Mouse (Mus musculus): ENCODE measurements at regions not wholly inside any gene's neighbourhood (a gene's known extent, or its start where the extent isn't known, plus 50 kb on each side); places are given as distances from the start of the nearest gene placed in this dataset.

DNA sequence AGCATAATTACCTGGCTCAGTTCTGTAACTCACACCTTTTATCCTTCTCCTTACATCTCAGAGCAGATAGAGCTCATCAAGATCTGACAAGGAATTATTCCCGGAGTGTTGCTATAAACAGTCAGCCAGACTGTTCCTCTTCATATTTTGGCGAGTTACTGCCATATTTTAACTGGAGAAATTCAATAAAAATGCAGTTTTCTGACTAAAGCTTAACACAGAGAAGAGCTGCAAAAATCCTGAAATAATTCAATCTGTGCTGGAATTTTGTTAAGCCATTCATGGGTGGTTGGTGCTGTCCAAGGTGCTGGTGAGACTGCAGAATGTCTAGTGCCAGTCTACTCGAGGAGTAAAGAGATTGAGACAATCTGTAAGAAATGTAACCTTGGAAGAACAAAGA, 512.6 kb downstream of the Tm4sf1 start:
- peak; percentile 82 for DNase-seq (ENCODE audit: low read depth)

DNA sequence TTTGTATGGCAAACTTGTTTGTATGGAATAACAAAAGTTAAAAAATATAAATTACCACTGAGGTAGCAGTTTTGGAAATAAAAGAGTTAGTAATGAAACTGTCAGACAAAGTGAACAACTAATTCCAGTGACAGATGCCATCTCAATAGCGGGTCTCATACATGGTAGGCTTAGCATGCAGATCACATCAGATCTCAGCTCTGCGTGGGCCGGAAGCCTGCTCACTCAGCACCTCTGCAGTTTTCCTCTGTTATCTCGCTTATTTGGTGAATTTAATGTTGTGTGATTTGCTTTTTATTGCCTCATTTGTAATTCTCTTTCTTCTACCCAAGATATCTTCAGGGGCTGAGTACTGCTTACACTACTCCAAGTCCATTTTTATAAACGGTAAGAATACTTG, 527.9 kb downstream of the Tm4sf1 start:
- no peak for DNase-seq (ENCODE audit: low read depth)

- DNase-seq (ENCODE audit: low read depth): no peak
Observed at GRCm38 (mm10) chr3:56770225-56770624, 531.6 kb downstream of the Tm4sf1 start.

DNA sequence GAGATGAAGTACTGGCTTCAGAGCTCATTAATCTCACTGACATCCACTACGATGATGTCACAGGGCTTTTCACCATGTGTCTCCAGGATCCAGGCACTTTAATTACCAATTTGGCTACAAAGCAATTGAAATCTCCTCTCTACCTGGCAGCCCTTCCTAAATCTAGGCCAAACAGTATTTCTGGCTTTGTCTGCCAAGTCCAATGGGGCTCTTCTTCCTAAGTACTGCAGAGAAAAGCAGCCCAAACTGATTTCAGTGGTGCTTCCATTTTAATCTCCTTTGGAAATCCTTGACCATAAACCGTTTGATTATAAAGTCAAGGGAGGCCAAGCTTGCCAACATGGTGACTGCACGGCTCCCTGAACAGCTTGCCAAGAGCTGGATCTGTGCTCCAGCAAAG, 534.7 kb downstream of the Tm4sf1 start:
- DNase-seq (ENCODE audit: low read depth): no peak

DNA sequence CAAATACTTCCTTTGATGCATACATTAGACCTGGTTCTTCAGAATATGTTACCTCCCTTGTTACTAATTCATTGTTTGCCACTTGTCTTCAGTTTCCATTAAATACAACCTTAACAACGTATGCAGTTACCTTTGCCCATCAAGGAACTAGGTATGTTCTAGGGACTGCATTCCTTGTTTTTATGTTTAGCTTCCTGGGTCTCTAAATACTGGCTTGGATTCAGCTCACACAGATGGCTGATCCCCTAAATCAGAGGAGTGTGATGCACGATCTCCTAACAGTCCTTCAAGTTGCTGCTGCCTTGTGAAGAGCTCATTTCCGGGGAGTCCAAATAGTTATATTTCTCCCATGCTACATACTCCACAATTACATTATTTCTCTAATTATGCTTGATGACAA, 537.5 kb downstream of the Tm4sf1 start:
- DNase-seq (ENCODE audit: low read depth): no peak

GRCm38 (mm10) chr3:56763896-56764295, 537.9 kb downstream of the Tm4sf1 start:
- no peak for DNase-seq (ENCODE audit: low read depth)

GRCm38 (mm10) chr3:56753654-56754053, 548.1 kb downstream of the Tm4sf1 start:
- peak; percentile 33 for DNase-seq (ENCODE audit: low read depth)

- peak; percentile 7 for DNase-seq (ENCODE audit: low read depth)
Observed at GRCm38 (mm10) chr3:56751926-56752325, 549.9 kb downstream of the Tm4sf1 start.

DNA sequence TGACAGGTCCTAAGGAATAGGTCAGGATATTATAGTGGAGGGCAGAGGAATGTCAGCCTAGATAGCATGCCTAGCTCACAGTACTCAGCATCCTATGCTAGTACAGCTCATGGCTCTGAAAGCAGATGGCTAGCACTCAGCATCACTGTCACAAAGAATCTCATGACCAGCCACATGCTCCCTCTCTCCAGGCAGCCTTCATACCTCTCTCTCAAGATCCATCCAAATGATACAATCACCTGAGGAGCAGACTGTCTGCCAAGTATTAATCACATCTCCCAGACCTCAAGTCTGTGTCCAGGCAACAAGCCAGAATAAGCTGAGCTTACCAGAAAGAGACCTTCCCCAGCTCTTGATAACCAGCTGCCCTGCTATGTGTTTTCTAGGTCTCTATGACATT, 557.4 kb upstream of the Nbea start:
- DNase-seq (ENCODE audit: low read depth): no peak

- no peak for DNase-seq (ENCODE audit: low read depth)
Observed at GRCm38 (mm10) chr3:56739451-56739850, 556.0 kb upstream of the Nbea start.

- no peak for DNase-seq (ENCODE audit: low read depth)
Observed at GRCm38 (mm10) chr3:56730849-56731248, 547.3 kb upstream of the Nbea start.

DNA sequence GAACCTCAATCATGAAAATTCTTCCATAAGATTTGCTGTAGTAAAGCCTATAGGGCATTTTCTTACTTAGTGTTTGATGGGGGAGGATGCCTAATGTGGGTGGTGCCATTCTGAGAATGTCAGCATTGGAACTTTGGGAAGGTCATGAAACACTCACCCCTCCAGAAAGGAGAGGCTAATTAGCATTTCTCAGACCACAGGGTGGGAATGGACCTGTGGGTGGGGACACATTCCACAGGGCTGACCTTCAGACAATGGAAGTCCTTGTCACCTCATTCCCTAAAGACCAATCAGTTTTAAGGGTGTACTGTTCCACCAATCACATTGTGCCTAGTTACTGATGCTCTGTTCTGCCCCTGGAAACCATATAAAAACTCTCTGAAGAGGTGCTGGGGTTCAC, 541.5 kb upstream of the Nbea start:
- DNase-seq (ENCODE audit: low read depth): no peak

DNA sequence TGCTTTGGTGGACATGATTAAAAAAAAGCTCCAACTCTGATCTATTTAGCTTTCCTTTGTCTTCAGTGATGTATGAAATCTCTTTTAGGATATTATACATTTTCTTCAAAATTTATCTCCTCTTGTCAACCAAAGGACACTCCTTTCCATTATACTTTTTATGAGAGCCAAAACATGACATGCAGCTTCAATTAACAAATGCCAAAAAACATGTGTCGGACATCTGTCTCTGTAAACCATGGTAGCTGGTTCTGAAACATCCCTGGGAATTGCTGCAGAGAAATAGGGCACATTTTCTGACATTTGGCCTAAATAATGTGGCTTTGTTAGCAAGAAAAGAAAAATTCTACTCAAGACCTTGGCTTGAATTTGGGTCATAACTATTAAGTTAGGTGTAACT, 524.8 kb upstream of the Nbea start:
- DNase-seq (ENCODE audit: low read depth): no peak

GRCm38 (mm10) chr3:56707312-56707711, 523.8 kb upstream of the Nbea start:
- DNase-seq (ENCODE audit: low read depth): no peak

DNA sequence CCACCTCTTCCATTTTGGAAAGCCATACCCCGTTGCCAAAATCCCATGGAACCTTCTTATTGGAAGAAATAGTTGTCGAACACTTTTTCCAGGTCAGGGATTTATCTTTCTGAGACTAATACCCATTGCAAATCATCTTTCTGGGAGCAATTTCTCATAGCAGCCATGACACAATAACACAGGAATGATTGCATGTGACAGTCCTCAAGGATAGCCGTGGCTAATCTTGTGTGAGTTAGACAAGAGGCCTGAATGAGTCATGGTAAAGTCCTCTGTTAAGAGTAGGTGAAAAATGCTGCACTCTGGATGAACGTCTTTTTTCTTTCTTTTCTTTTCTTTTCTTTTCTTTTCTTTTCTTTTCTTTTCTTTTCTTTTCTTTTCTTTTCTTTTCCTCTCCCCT, 522.5 kb upstream of the Nbea start:
- peak; percentile 19 for DNase-seq (ENCODE audit: low read depth)

- DNase-seq (ENCODE audit: low read depth): no peak
Observed at GRCm38 (mm10) chr3:56698941-56699340, 515.4 kb upstream of the Nbea start.

GRCm38 (mm10) chr3:56698248-56698647, 514.7 kb upstream of the Nbea start:
- peak; percentile 5 for DNase-seq (ENCODE audit: low read depth)

- no peak for DNase-seq (ENCODE audit: low read depth)
Observed at GRCm38 (mm10) chr3:56681031-56681430, 497.5 kb upstream of the Nbea start.

DNA sequence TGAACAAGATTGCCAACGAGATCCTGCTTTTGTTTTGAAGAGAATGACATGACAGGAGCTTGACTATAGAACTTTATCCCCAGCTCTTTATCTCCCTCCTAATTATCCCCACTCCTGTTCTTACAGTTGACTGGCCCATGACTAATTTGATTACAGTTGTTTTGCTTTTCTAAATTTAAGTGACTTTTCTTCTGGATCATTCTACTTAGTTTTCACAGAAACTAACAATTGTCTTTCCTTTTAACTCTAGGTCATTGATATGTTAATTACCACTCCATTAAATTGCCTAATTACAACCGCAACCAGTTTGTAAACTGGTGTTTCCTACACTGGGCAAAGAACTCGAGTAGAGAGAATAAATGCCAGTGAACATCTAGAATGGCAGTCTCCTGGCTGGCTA, 485.3 kb upstream of the Nbea start:
- no peak for DNase-seq (ENCODE audit: low read depth)

- DNase-seq (ENCODE audit: low read depth): no peak
Observed at GRCm38 (mm10) chr3:56660594-56660993, 477.1 kb upstream of the Nbea start.

DNA sequence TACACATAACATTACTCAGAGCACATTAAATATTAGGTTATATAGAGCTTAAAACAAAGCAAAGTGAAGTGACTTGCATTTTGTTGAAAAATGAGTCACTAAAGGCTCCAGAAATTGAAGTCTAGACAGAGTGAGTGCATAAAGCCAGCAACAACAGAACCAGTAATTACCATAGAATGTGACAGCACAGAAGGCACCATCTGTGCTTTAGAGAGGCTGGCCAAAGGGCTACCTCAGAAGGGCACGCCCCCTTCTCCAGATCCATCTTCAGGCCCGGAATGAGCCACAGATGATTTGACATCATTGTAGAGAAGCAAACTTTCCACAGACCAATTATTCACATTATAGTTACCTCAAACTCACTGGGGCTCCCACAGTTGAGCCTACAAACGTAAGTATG, 463.8 kb upstream of the Nbea start:
- DNase-seq (ENCODE audit: low read depth): no peak
